8 mouse cellular contexts compared by ENCODE assay signal in the genomic region with DNA sequence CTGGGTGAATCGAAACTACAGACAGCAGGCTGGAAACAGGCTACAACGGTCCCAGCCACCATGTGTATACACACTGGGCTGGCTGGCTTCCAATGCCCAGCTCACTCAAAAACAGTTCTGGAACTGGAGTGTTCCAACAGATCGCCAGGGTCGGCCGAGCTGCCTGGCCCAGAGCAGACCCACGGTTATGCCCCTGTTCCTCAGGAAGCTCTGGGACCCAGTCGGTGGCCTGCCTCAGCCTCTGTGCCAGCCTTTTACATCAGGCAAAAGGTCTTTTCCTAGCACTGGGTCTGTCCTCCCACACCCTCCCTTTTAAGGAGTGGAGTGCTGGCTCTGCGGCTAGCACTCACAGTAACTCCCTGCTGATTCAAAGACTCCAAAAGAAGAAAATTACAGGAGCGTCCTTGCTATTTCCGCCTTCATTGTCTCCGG. TPM values are rescaled to one million over a fixed set of nuclear protein-coding genes. Genes with fewer than 3 reads are reported as not detected.
DNase-seq lines count a peak whose midpoint lies in the region; ATAC-seq lines count a peak whose summit lies in the region.

No protein-coding gene starts in this region.

- peak overlapping the region; percentile 9 for H3K4me2 ChIP-seq in neural tube, embryonic 13.5 days

- H3K27me3 ChIP-seq in neural tube, embryonic 13.5 days, result no peaks in the 10 kb centered on the region

- H3K4me1 ChIP-seq in neural tube, embryonic 13.5 days (replicated peaks), result peaks cover 53% of the 10 kb centered on the region

- intact Hi-C loops in left cerebral cortex, postnatal 25 days (cut with DNase I), result no loop called here

- H3K36me3 ChIP-seq in neural tube, embryonic 13.5 days, result no peaks in the 10 kb centered on the region

- ATAC-seq in neural tube, embryonic 13.5 days (ENCODE audit: low read depth), result peak; percentile 58

- no peak overlapping the region for H3K9ac ChIP-seq in neural tube, embryonic 13.5 days

- no peaks in the 10 kb centered on the region for H3K9me3 ChIP-seq in neural tube, embryonic 13.5 days

- no peak overlapping the region for H3K4me3 ChIP-seq in neural tube, embryonic 13.5 days

- peak overlapping the region; percentile 43 for H3K27ac ChIP-seq in neural tube, embryonic 13.5 days (replicated peaks)

- WGBS in neural tube, embryonic 13.5 days, result 37% methylated on average over 11 of the region's 11 CpGs

- DNase-seq in adipocyte (ENCODE audit: low spot score), result peak; percentile 79
- DNase-seq in cerebellum, adult 18-20 months, result peak; percentile 82 to 83
- DNase-seq in gastrocnemius, postnatal 10 days, result peak; percentile 69
- peak; percentile 66 for DNase-seq in kidney, adult 11 months
- DNase-seq in left cerebral cortex, postnatal 25 days (ENCODE audit: low spot score in 2 of 2), result peak; percentile 65 to 78
- DNase-seq in urinary bladder, postnatal 4 days (ENCODE audit: low spot score in 2 of 2), result peak; percentile 35 to 68
- no peak for DNase-seq in embryo, embryonic 10.5 days (ENCODE audit: low spot score)

RNA-seq across cellular contexts. Expression of a gene that starts 34.3 kb away (rescaled TPM):
- total RNA-seq in gastrocnemius, postnatal 10 days (2021), result 1 to 10 TPM; 3.0 to 6.1 TPM
- 10 to 100 TPM; 37.1 to 42.0 TPM for total RNA-seq in left cerebral cortex, postnatal 25 days (2021)
- 22.9 and 30.6 TPM in 2 replicates for polyA plus RNA-seq in neural tube, embryonic 13.5 days (2015; fragmentation: Nextera tagmentation; extraction: Ambion mirVana)

RNA-seq across cellular contexts. Expression of a gene that starts 35.3 kb away (rescaled TPM):
- total RNA-seq in gastrocnemius, postnatal 10 days (2021), result 10 to 100 TPM; 33.8 to 40.9 TPM
- 10 to 100 TPM; 23.3 to 24.3 TPM for total RNA-seq in left cerebral cortex, postnatal 25 days (2021)
- 73.1 and 94.2 TPM in 2 replicates for polyA plus RNA-seq in neural tube, embryonic 13.5 days (2015; fragmentation: Nextera tagmentation; extraction: Ambion mirVana)

Comparison
In these comparisons a context has a peak if more than half of its experiments do, and no peak if none do; other contexts are left out.
1. RNA of a gene that starts 34.3 kb away (total RNA-seq): 37.1 to 42.0 TPM in left cerebral cortex, postnatal 25 days; 3.0 to 6.1 TPM in gastrocnemius, postnatal 10 days; every median in the first group is over 4 times any median in the second.